Mouse (Mus musculus): Measurements from ENCODE around the gene Map3k5.

- no peak for TF ChIP-seq CTCF (IDR thresholded peaks at IDR 0.05; ENCODE audit: insufficient read depth, low read depth, low read length)
- no peak for TF ChIP-seq POLR2A (IDR thresholded peaks at IDR 0.05; ENCODE audit: insufficient read depth, low read depth, low read length)
Measured at GRCm38 (mm10) chr10:19904077-19904820, 30.0 kb upstream of the Map3k5 start.

Measured in olfactory bulb, adult 2 months (tissue).